Mouse (Mus musculus) heart, embryonic 15.5 days (tissue): ENCODE measurements around the gene Rap1gap. TPM values are rescaled to one million over a fixed set of nuclear protein-coding genes. Genes with fewer than 3 reads are reported as not detected.

Experiments
- ATAC-seq: fragments of 200-750 bp; cut with Nextera tagmentation; replicated peaks from 2 replicates; pipeline ENCODE4 v1.8.0; 2017; ENCODE audit warnings: low read depth, moderate TSS enrichment; ENCODE audit not compliant: insufficient number of reproducible peaks, insufficient read depth, low FRiP score
- H3K27ac ChIP-seq: fragments of 300-500 bp; sonication (generic); 2 replicates; pipeline ENCODE4 v1.5.1; 2015; ENCODE audit warnings: mild to moderate bottlenecking, inconsistent platforms
- H3K27me3 ChIP-seq: fragments of 300-500 bp; sonication (generic); 2 replicates; pipeline ENCODE4 v1.6.1; 2015; ENCODE audit warnings: inconsistent platforms
- H3K36me3 ChIP-seq: fragments of 300-500 bp; sonication (generic); 2 replicates; pipeline ENCODE4 v1.6.1; 2015; ENCODE audit warnings: mild to moderate bottlenecking, inconsistent platforms
- H3K4me1 ChIP-seq: fragments of 300-500 bp; sonication (generic); replicated peaks from 2 replicates; pipeline ENCODE4 v1.6.1; 2015; ENCODE audit warnings: inconsistent platforms
- H3K4me2 ChIP-seq: fragments of 300-500 bp; sonication (generic); 2 replicates; pipeline ENCODE4 v1.6.1; 2015; ENCODE audit warnings: inconsistent platforms, mild to moderate bottlenecking, moderate library complexity
- H3K4me3 ChIP-seq: fragments of 300-500 bp; sonication (generic); 2 replicates; pipeline ENCODE4 v1.5.1; 2015; ENCODE audit warnings: mild to moderate bottlenecking, inconsistent platforms
- H3K9ac ChIP-seq: fragments of 300-500 bp; sonication (generic); 2 replicates; pipeline ENCODE4 v1.6.1; 2015; ENCODE audit warnings: mild to moderate bottlenecking, inconsistent platforms
- H3K9me3 ChIP-seq: fragments of 300-500 bp; sonication (generic); replicated peaks from 2 replicates; pipeline ENCODE4 v1.6.1; 2016; ENCODE audit warnings: inconsistent platforms
- WGBS: fragments of 180-500 bp; shearing (Covaris S2); methylation state at CpG from one replicate; pipeline ENCODE4 v1.1.7; 2015; ENCODE audit warnings: mixed read lengths; 5-methylcytosine and 5-hydroxymethylcytosine counted together
- polyA plus RNA-seq: library from polyadenylated mRNA; unstranded; fragments of >200 nt; fragmentation: Nextera tagmentation; extraction: Ambion mirVana; gene quantifications from 2 replicates; pipeline ENCODE4 v1.2.1, GENCODE M21; 2015

Gene Rap1gap
- polyA plus RNA-seq, 1 experiment from 2014 or later, result 5.6 TPM

- no peaks in the 10 kb centered on the region for H3K9me3 ChIP-seq
- H3K36me3 ChIP-seq, result no peaks in the 10 kb centered on the region
- no peak overlapping the region for H3K27ac ChIP-seq
- no peak overlapping the region for H3K4me3 ChIP-seq
- no peak overlapping the region for H3K9ac ChIP-seq
- H3K4me2 ChIP-seq, result no peak overlapping the region
- H3K4me1 ChIP-seq, result peaks cover 27% of the 10 kb centered on the region
- peaks cover 7% of the 10 kb centered on the region; the same call in 1 of the 2 replicates for H3K27me3 ChIP-seq
- no peak for ATAC-seq
- 20% methylated on average over 7 of the region's 7 CpGs for WGBS
These were observed 105.1 kb downstream of the Rap1gap start for GRCm38 (mm10) chr4:137769635-137770034.

DNA sequence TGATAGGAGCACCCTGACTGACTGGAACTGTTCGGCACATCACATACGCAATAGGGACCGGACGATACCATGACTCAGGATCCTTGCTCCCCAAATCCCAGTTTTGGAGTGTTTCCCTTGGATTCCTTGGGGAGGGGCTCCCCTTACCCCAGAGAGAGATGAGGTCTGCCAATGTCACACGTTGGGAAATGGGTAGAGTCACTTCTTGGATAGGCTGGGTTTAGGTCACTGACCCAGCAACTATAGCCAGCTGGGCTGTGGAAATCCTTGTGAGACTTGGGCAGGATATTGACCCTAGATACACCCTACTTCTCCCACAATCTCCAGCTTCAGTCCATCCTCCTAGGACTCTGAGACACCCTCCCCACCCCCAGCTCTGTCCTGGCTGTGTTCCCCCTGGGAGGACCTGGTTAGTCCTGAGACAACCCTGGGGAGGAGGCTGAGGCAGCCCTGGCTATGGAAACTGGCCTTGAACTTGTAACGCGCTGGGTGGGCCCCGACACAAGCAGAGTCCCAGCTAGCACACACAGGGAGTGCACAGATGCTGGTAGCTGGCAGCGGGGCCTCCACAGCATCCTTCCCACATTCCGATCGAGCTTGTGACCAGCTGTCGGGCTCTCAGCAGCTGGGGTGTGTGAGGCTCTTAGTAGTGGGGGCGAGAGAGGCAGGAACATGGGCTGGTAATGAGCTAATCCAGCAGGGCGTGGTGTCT, 106.5 kb downstream of the Rap1gap start:
- Histone ChIP-seq H3K9ac (no peak overlapping the region), H3K4me2 (no peak overlapping the region), H3K36me3 (no peaks in the 10 kb centered on the region), H3K4me1 (peaks cover 17% of the 10 kb centered on the region), H3K27ac (no peak overlapping the region), H3K4me3 (no peak overlapping the region), H3K9me3 (no peaks in the 10 kb centered on the region), H3K27me3 (peaks cover 7% of the 10 kb centered on the region; the same call in 1 of the 2 replicates)
- ATAC-seq, result peak; percentile 29; the same call in 1 of the 2 replicates
- WGBS, result 52% methylated on average over 14 of the region's 14 CpGs

DNA sequence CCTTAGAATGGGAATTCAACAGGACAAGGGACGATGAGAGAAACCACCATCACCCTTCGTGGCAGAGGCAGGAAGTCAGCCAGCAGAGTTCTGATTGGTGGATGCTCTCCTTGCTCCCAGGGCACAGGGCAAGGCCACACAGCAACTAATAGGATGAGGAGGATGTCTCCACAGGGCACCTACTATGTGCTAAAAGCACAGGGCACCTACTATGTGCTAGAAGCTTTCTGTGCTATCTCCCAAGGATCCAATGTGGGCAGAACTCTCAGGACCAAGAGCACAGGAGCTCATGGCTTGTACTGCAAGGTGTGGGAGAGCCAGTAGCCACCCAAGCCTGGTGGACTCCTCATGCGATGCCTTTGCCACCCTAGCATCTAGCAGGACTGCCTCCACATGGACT, 107.2 kb downstream of the Rap1gap start:
- ATAC-seq, result no peak
- Histone ChIP-seq H3K27me3 (peaks cover 7% of the 10 kb centered on the region; the same call in 1 of the 2 replicates), H3K4me1 (peaks cover 13% of the 10 kb centered on the region), H3K9me3 (no peaks in the 10 kb centered on the region), H3K9ac (no peak overlapping the region), H3K4me3 (no peak overlapping the region), H3K27ac (no peak overlapping the region), H3K36me3 (no peaks in the 10 kb centered on the region), H3K4me2 (no peak overlapping the region)
- WGBS, result 68% methylated on average over 3 of the region's 3 CpGs

DNA sequence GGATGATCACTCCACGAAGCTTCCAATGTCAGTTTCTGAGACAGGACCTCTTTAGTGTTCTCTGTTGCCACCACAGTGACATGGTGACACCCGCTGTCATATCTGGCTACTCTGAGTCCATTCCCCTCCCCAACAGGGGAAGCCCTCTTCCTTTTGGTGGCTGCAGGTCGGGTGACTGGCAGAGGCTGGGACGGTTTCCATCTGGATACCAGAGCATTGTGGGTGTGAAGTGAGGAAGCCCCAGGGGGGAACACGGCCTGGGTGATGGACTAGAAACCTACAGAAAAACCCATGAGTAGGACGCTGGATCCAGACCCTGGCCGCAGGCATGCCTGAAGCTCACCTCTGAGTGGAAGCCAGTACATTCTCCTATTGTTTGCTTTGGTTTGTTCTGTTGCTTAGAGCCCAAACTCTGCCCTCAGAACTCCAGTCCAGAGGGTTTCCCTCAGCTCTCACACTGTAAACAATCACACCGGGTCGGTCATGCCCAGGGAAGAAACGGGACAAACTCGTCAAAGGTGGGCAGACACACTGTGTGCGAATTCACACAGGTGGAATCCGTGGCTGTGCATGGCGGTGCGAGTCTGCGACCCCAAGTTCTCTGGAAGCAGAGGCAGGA, 108.0 kb downstream of the Rap1gap start:
- Histone ChIP-seq H3K9ac (no peak overlapping the region), H3K4me2 (no peak overlapping the region), H3K4me1 (peaks cover 13% of the 10 kb centered on the region), H3K36me3 (no peaks in the 10 kb centered on the region), H3K4me3 (no peak overlapping the region), H3K27ac (no peak overlapping the region), H3K9me3 (no peaks in the 10 kb centered on the region), H3K27me3 (peaks cover 12% of the 10 kb centered on the region; the same call in 1 of the 2 replicates)
- no peak for ATAC-seq
- 75% methylated on average over 16 of the region's 16 CpGs for WGBS

- H3K9ac ChIP-seq, result no peak overlapping the region
- WGBS, result 51% methylated on average over 2 of the region's 2 CpGs
- no peak overlapping the region for H3K4me2 ChIP-seq
- no peaks in the 10 kb centered on the region for H3K9me3 ChIP-seq
- peaks cover 12% of the 10 kb centered on the region; the same call in 1 of the 2 replicates for H3K27me3 ChIP-seq
- no peak overlapping the region for H3K27ac ChIP-seq
- ATAC-seq, result no peak
- no peaks in the 10 kb centered on the region for H3K36me3 ChIP-seq
- H3K4me1 ChIP-seq, result peaks cover 13% of the 10 kb centered on the region
- H3K4me3 ChIP-seq, result no peak overlapping the region
These were observed 108.9 kb downstream of the Rap1gap start for GRCm38 (mm10) chr4:137773369-137773899.

DNA sequence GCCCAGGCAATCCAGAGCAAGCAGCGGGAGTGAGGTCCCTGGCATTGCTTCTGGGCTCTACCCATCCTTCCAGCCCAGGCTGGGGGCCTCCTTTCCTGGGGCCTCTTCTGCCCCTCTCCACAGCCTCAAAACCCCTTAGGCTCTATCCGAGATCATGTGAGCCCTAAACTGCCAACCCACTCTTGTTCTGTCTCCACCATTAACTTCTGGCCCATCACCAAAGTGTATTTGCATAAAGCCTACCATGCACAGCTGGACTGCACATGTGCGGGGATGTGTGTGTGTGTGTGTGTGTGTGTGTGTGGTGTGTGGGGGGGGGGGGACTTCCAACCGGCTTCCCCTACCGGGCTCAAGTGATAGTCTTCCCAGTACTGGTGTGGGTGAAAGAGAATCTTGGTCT, 109.5 kb downstream of the Rap1gap start:
- ATAC-seq, result no peak
- no peaks in the 10 kb centered on the region for H3K9me3 ChIP-seq
- H3K27me3 ChIP-seq, result peaks cover 12% of the 10 kb centered on the region; the same call in 1 of the 2 replicates
- H3K4me1 ChIP-seq, result peaks cover 11% of the 10 kb centered on the region
- no peak overlapping the region for H3K27ac ChIP-seq
- no peak overlapping the region for H3K4me2 ChIP-seq
- no peak overlapping the region for H3K9ac ChIP-seq
- no peaks in the 10 kb centered on the region for H3K36me3 ChIP-seq
- no peak overlapping the region for H3K4me3 ChIP-seq
- WGBS, result 78% methylated on average over 5 of the region's 5 CpGs

- WGBS, result 92% methylated on average over 6 of the region's 6 CpGs
- peaks cover 12% of the 10 kb centered on the region; the same call in 1 of the 2 replicates for H3K27me3 ChIP-seq
These were observed 110.0 kb downstream of the Rap1gap start for GRCm38 (mm10) chr4:137774505-137774904.

GRCm38 (mm10) chr4:137777866-137778265, 113.3 kb downstream of the Rap1gap start:
- H3K27me3 ChIP-seq, result peaks cover 11% of the 10 kb centered on the region
- ATAC-seq, result no peak
- H3K4me3 ChIP-seq, result no peak overlapping the region
- H3K4me2 ChIP-seq, result no peak overlapping the region
- 85% methylated on average over 4 of the region's 4 CpGs for WGBS
- H3K27ac ChIP-seq, result no peak overlapping the region
- H3K36me3 ChIP-seq, result no peaks in the 10 kb centered on the region
- no peaks in the 10 kb centered on the region for H3K9me3 ChIP-seq
- H3K9ac ChIP-seq, result no peak overlapping the region
- no peaks in the 10 kb centered on the region for H3K4me1 ChIP-seq

More at GRCm38 (mm10) chr4:137774505-137774904, 110.0 kb downstream of the Rap1gap start:
- no peak overlapping the region for H3K4me3 ChIP-seq
- H3K27ac ChIP-seq, result no peak overlapping the region
- H3K4me2 ChIP-seq, result no peak overlapping the region
- H3K4me1 ChIP-seq, result peaks cover 7% of the 10 kb centered on the region
- H3K9ac ChIP-seq, result no peak overlapping the region
- H3K9me3 ChIP-seq, result no peaks in the 10 kb centered on the region
- ATAC-seq, result no peak
- H3K36me3 ChIP-seq, result no peaks in the 10 kb centered on the region

DNA sequence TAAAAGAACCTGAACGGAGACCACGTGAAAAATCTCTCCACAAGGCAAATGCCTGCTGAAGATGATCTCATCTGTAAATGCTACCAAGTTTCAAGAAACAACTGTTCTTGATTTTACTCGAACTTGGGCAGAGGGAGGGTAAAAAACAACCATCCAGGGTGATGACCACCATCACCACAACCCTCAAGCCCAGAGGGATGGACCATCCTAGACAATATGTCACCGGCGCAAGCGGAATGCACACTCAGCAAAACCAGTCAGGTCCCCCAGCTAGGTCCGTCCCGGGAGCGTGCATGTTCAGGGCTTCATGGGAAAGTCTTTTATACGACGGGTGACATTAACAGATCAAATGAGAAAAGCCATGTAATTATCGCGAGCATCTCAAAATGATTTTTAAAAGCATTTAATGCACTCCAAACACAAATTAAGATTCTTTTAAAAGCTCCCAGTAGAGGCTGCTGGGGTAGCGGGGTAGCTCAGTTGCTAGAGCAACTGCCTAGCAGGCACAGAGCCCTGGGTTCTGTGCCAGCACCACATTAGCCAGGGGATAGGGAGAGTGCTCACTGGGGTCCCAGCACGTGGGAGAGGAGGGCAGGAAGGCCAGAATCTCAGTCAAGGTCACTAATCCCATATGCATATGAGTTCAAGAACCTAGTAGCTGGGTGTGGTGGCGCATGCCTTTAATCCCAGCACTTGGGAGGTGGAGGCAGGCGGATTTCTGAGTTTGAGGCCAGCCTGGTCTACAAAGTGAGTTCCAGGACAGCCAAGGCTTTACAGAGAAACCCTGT, 114.1 kb downstream of the Rap1gap start:
- Histone ChIP-seq H3K27ac (no peak overlapping the region), H3K4me1 (peaks cover 3% of the 10 kb centered on the region), H3K4me2 (no peak overlapping the region), H3K9me3 (no peaks in the 10 kb centered on the region), H3K9ac (no peak overlapping the region), H3K36me3 (no peaks in the 10 kb centered on the region), H3K4me3 (no peak overlapping the region), H3K27me3 (peaks cover 10% of the 10 kb centered on the region; the same call in 1 of the 2 replicates)
- no peak for ATAC-seq
- WGBS, result 83% methylated on average over 17 of the region's 17 CpGs
